Mouse (Mus musculus) intestine, embryonic 14.5 days (tissue): ENCODE results near the gene Htatip2. TPM values are rescaled to one million over a fixed set of nuclear protein-coding genes. Genes with fewer than 3 reads are reported as not detected.

ENCODE experiments used
- ATAC-seq: fragments of 200-750 bp; cut with Nextera tagmentation; replicated peaks from 2 replicates; pipeline ENCODE4 v1.8.0; 2017; ENCODE audit warnings: low read depth, moderate number of reproducible peaks, moderate TSS enrichment, moderate library complexity; ENCODE audit not compliant: low FRiP score, low TSS enrichment
- DNase-seq: peaks from one replicate; pipeline ENCODE4 v3.0.0-alpha.2; 2018; ENCODE audit warnings: low spot score
- H3K27ac ChIP-seq: fragments of 300-500 bp; sonication (generic); 2 replicates; pipeline ENCODE4 v1.5.1; 2014; ENCODE audit warnings: low read depth, mild to moderate bottlenecking, control low read depth
- H3K27me3 ChIP-seq: fragments of 300-500 bp; sonication (generic); replicated peaks from 2 replicates; pipeline ENCODE4 v1.6.1; 2014; ENCODE audit warnings: low read length, control low read depth; ENCODE audit not compliant: control insufficient read depth, insufficient read depth
- H3K36me3 ChIP-seq: fragments of 300-500 bp; sonication (generic); 2 replicates; pipeline ENCODE4 v1.6.1; 2014; ENCODE audit warnings: low read length, control low read depth; ENCODE audit not compliant: control insufficient read depth, insufficient read depth
- H3K4me1 ChIP-seq: fragments of 300-500 bp; sonication (generic); replicated peaks from 2 replicates; pipeline ENCODE4 v1.6.1; 2014; ENCODE audit warnings: low read length, control low read depth, mixed read lengths; ENCODE audit not compliant: control insufficient read depth, insufficient read depth
- H3K4me2 ChIP-seq: fragments of 300-500 bp; sonication (generic); 2 replicates; pipeline ENCODE4 v1.6.1; 2014; ENCODE audit warnings: low read length
- H3K4me3 ChIP-seq: fragments of 300-500 bp; sonication (generic); 2 replicates; pipeline ENCODE4 v1.5.1; 2014; ENCODE audit warnings: low read depth, low read length, control low read depth, mixed read lengths
- H3K9ac ChIP-seq: fragments of 300-500 bp; sonication (generic); 2 replicates; pipeline ENCODE4 v1.6.1; 2014; ENCODE audit warnings: mild to moderate bottlenecking, low read length
- H3K9me3 ChIP-seq: fragments of 300-500 bp; sonication (generic); 2 replicates; pipeline ENCODE4 v1.6.1; 2016; ENCODE audit warnings: low read length, control low read depth; ENCODE audit not compliant: control insufficient read depth
- WGBS: fragments of 180-500 bp; shearing (Covaris S2); extraction: QIAGEN DNeasy Blood & Tissue Kit; methylation state at CpG from one replicate; pipeline ENCODE4 v1.1.7; 2014; 5-methylcytosine and 5-hydroxymethylcytosine counted together
- polyA plus RNA-seq: library from polyadenylated mRNA; unstranded; fragments of >200 nt; fragmentation: Nextera tagmentation; extraction: Ambion mirVana; gene quantifications from 2 replicates; pipeline ENCODE4 v1.2.1, GENCODE M21; 2014

Htatip2 gene
- polyA plus RNA-seq, 1 experiment from 2014 or later = 14.0 TPM

GRCm38 (mm10) chr7:49752730-49753506 is 6.0 kb upstream of the Htatip2 start:
- no peak overlapping the region for H3K9ac ChIP-seq
- H3K4me3 ChIP-seq = no peak overlapping the region
- H3K4me2 ChIP-seq = peak overlapping the region; percentile 4; the same call in 1 of the 2 replicates
- WGBS = 26% methylated on average over 25 of the region's 25 CpGs
- ATAC-seq (0 out of 2 replicates have a peak, but pooled peaks have one; percentile 51), DNase-seq (peak; percentile 58)
- H3K27ac ChIP-seq = no peak overlapping the region
- no peaks in the 10 kb centered on the region for H3K4me1 ChIP-seq
- no peaks in the 10 kb centered on the region for H3K9me3 ChIP-seq
- H3K36me3 ChIP-seq = no peaks in the 10 kb centered on the region
- peaks cover 6% of the 10 kb centered on the region for H3K27me3 ChIP-seq

- WGBS = 3% methylated on average over 9 of the region's 9 CpGs
- H3K27me3 ChIP-seq = peaks cover 6% of the 10 kb centered on the region
- H3K27ac ChIP-seq = no peak overlapping the region
- H3K9me3 ChIP-seq = 0 out of 2 replicates have a peak, but pooled peaks cover under 1% of the 10 kb centered on the region
- DNase-seq (peak; percentile 76), ATAC-seq (no peak)
- no peaks in the 10 kb centered on the region for H3K4me1 ChIP-seq
- H3K4me3 ChIP-seq = no peak overlapping the region
- H3K36me3 ChIP-seq = no peaks in the 10 kb centered on the region
- H3K9ac ChIP-seq = no peak overlapping the region
- H3K4me2 ChIP-seq = no peak overlapping the region
Measured at GRCm38 (mm10) chr7:49754767-49755166, 4.1 kb upstream of the Htatip2 start.

- 76% methylated on average over 13 of the region's 13 CpGs for WGBS
- H3K36me3 ChIP-seq = no peaks in the 10 kb centered on the region
- no peak for ATAC-seq
Measured at GRCm38 (mm10) chr7:49762605-49763004, 3.7 kb downstream of the Htatip2 start.

GRCm38 (mm10) chr7:49764011-49764716 is 5.2 kb downstream of the Htatip2 start:
- Histone ChIP-seq H3K27ac (no peak overlapping the region), H3K4me1 (no peaks in the 10 kb centered on the region; the same call in 1 of the 2 replicates), H3K9ac (no peak overlapping the region), H3K4me3 (no peak overlapping the region), H3K27me3 (no peaks in the 10 kb centered on the region), H3K36me3 (no peaks in the 10 kb centered on the region), H3K4me2 (no peak overlapping the region), H3K9me3 (0 out of 2 replicates have a peak, but pooled peaks cover 3% of the 10 kb centered on the region)
- WGBS = 52% methylated on average over 10 of the region's 10 CpGs
- ATAC-seq (no peak), DNase-seq (no peak)

More at GRCm38 (mm10) chr7:49762605-49763004, 3.7 kb downstream of the Htatip2 start:
- H3K4me2 ChIP-seq = no peak overlapping the region
- no peak overlapping the region for H3K27ac ChIP-seq
- no peaks in the 10 kb centered on the region; the same call in 1 of the 2 replicates for H3K4me1 ChIP-seq
- DNase-seq = no peak
- H3K27me3 ChIP-seq = no peaks in the 10 kb centered on the region
- H3K9me3 ChIP-seq = 0 out of 2 replicates have a peak, but pooled peaks cover 3% of the 10 kb centered on the region
- H3K4me3 ChIP-seq = no peak overlapping the region
- no peak overlapping the region for H3K9ac ChIP-seq

GRCm38 (mm10) chr7:49766166-49766565 is 7.3 kb downstream of the Htatip2 start:
- 85% methylated on average over 7 of the region's 7 CpGs for WGBS
- Histone ChIP-seq H3K27me3 (no peaks in the 10 kb centered on the region), H3K27ac (no peak overlapping the region), H3K9ac (no peak overlapping the region), H3K4me3 (no peak overlapping the region), H3K4me1 (no peaks in the 10 kb centered on the region; the same call in 1 of the 2 replicates), H3K36me3 (no peaks in the 10 kb centered on the region), H3K9me3 (no peaks in the 10 kb centered on the region), H3K4me2 (no peak overlapping the region)
- DNase-seq (no peak), ATAC-seq (no peak)

- DNase-seq (no peak), ATAC-seq (no peak)
- Histone ChIP-seq H3K27me3 (no peaks in the 10 kb centered on the region), H3K4me2 (no peak overlapping the region), H3K27ac (no peak overlapping the region), H3K4me3 (no peak overlapping the region), H3K36me3 (no peaks in the 10 kb centered on the region), H3K4me1 (no peaks in the 10 kb centered on the region; the same call in 1 of the 2 replicates), H3K9ac (no peak overlapping the region), H3K9me3 (no peaks in the 10 kb centered on the region)
- WGBS = 60% methylated on average over 9 of the region's 9 CpGs
Measured at GRCm38 (mm10) chr7:49768509-49768908, 9.6 kb downstream of the Htatip2 start.

GRCm38 (mm10) chr7:49774396-49774795 is 15.5 kb downstream of the Htatip2 start:
- Histone ChIP-seq H3K4me2 (no peak overlapping the region), H3K36me3 (no peaks in the 10 kb centered on the region), H3K27me3 (no peaks in the 10 kb centered on the region), H3K4me1 (peaks cover 5% of the 10 kb centered on the region), H3K9me3 (no peaks in the 10 kb centered on the region), H3K9ac (no peak overlapping the region), H3K4me3 (no peak overlapping the region), H3K27ac (no peak overlapping the region)
- no peak for ATAC-seq
- no peak for DNase-seq
- 89% methylated on average over 2 of the region's 2 CpGs for WGBS

- H3K9ac ChIP-seq = no peak overlapping the region
- no peak overlapping the region for H3K4me3 ChIP-seq
- H3K4me2 ChIP-seq = no peak overlapping the region
- no peaks in the 10 kb centered on the region for H3K27me3 ChIP-seq
- no peaks in the 10 kb centered on the region for H3K9me3 ChIP-seq
- DNase-seq = peak; percentile 57
- ATAC-seq = 0 out of 2 replicates have a peak, but pooled peaks have one; percentile 10
- H3K36me3 ChIP-seq = peaks cover 19% of the 10 kb centered on the region
- H3K4me1 ChIP-seq = peaks cover 7% of the 10 kb centered on the region
- H3K27ac ChIP-seq = no peak overlapping the region
- WGBS = 62% methylated on average over 3 of the region's 3 CpGs
Measured at GRCm38 (mm10) chr7:49777585-49777984, 18.7 kb downstream of the Htatip2 start.
